Mouse (Mus musculus): ENCODE results near the gene Fto.

DNA sequence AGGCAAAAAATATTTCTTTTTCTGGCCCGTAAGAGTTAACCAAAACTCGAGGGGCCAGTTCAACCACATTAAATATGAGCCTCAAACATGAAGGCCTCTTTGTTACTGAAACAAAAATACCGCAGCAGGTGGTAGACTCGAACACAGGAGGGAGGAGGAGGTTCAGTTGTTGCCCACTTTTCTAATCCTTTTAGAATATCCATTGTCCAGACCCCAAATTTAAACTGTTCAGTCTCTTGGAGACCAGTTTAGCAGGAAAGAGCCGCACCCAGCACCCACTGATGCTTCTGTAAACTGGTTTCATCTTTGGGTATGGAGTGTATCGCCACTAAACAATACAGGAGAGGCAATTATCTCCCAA lies 196.6 kb downstream of the Fto start:
- TF ChIP-seq CTCF (IDR thresholded peaks at IDR 0.05; ENCODE audit: insufficient read depth, low read length) (no peak), POLR2A (IDR thresholded peaks at IDR 0.05; ENCODE audit: borderline replicate concordance, extremely low read depth, low read depth, low read length) (no peak)

All from lung, adult 2 months (tissue).